Mouse (Mus musculus) lung, embryonic 14.5 days (tissue): ENCODE measurements at regions not wholly inside any gene's neighbourhood (a gene's known extent, or its start where the extent isn't known, plus 50 kb on each side); places are given as distances from the start of the nearest gene placed in this dataset.
A peak's percentile ranks its signal among the peaks of the same experiment; 100 is the strongest.

Experiments used
- ATAC-seq: fragments of 200-750 bp; cut with Nextera tagmentation; 2 replicates; pipeline ENCODE4 v1.8.0; 2017; ENCODE audit warnings: mild to moderate bottlenecking, moderate TSS enrichment, moderate library complexity; ENCODE audit not compliant: insufficient read depth
- DNase-seq: peaks from one replicate; pipeline ENCODE4 v3.0.0-alpha.2; 2015
- H3K27ac ChIP-seq: fragments of 300-500 bp; sonication (generic); 2 replicates; pipeline ENCODE4 v1.5.1; 2014; ENCODE audit warnings: low read depth, mild to moderate bottlenecking, moderate library complexity
- H3K27me3 ChIP-seq: fragments of 300-500 bp; sonication (generic); 2 replicates; pipeline ENCODE4 v1.6.1; 2014; ENCODE audit warnings: low read length, control low read depth; ENCODE audit not compliant: insufficient read depth
- H3K36me3 ChIP-seq: fragments of 300-500 bp; sonication (generic); 2 replicates; pipeline ENCODE4 v1.6.1; 2014; ENCODE audit warnings: control low read depth; ENCODE audit not compliant: insufficient read depth
- H3K4me1 ChIP-seq: fragments of 300-500 bp; sonication (generic); 2 replicates; pipeline ENCODE4 v1.6.1; 2014; ENCODE audit warnings: antibody characterized with exemption, control low read depth; ENCODE audit not compliant: insufficient read depth
- H3K4me2 ChIP-seq: fragments of 300-500 bp; sonication (generic); 2 replicates; pipeline ENCODE4 v1.6.1; 2014; ENCODE audit warnings: mild to moderate bottlenecking
- H3K4me3 ChIP-seq: fragments of 300-500 bp; sonication (generic); 2 replicates; pipeline ENCODE4 v1.5.1; 2014; ENCODE audit warnings: low read depth, low read length
- H3K9ac ChIP-seq: fragments of 300-500 bp; sonication (generic); 2 replicates; pipeline ENCODE4 v1.6.1; 2014
- H3K9me3 ChIP-seq: fragments of 300-500 bp; sonication (generic); 2 replicates; pipeline ENCODE4 v1.6.1; 2016; ENCODE audit warnings: low read depth, low read length, control low read depth
- CTCF ChIP-seq: IDR thresholded peaks from 2 replicates; pipeline ENCODE4 v1.5.1; 2016; ENCODE audit warnings: antibody characterized with exemption, low read depth
- WGBS: fragments of 180-500 bp; shearing (Covaris S2); extraction: QIAGEN DNeasy Blood & Tissue Kit; methylation state at CpG from one replicate; pipeline ENCODE4 v1.1.7; 2014; 5-methylcytosine and 5-hydroxymethylcytosine counted together

GRCm38 (mm10) chr6:94842856-94843255 lies 142.9 kb upstream of the Lrig1 start:
- Histone ChIP-seq H3K4me3 (no peak overlapping the region), H3K27me3 (no peaks in the 10 kb centered on the region), H3K36me3 (no peaks in the 10 kb centered on the region), H3K9ac (no peak overlapping the region), H3K9me3 (no peaks in the 10 kb centered on the region), H3K4me1 (0 out of 2 replicates have a peak, but pooled peaks cover 2% of the 10 kb centered on the region), H3K27ac (no peak overlapping the region), H3K4me2 (no peak overlapping the region)
- TF ChIP-seq CTCF, result no peak
- no peak for DNase-seq
- WGBS, result 79% methylated on average over 9 of the region's 9 CpGs
- ATAC-seq, result no peak

GRCm38 (mm10) chr6:94841881-94842280 lies 141.9 kb upstream of the Lrig1 start:
- WGBS, result 64% methylated on average over 5 of the region's 5 CpGs
- no peak overlapping the region for H3K27ac ChIP-seq
- no peaks in the 10 kb centered on the region for H3K36me3 ChIP-seq
- no peak for TF ChIP-seq CTCF
- ATAC-seq, result no peak
- H3K9ac ChIP-seq, result no peak overlapping the region
- no peaks in the 10 kb centered on the region for H3K9me3 ChIP-seq
- H3K27me3 ChIP-seq, result no peaks in the 10 kb centered on the region
- H3K4me1 ChIP-seq, result 0 out of 2 replicates have a peak, but pooled peaks cover 2% of the 10 kb centered on the region
- DNase-seq, result no peak
- no peak overlapping the region for H3K4me3 ChIP-seq
- H3K4me2 ChIP-seq, result no peak overlapping the region

- H3K4me3 ChIP-seq, result no peak overlapping the region
- WGBS, result 34% methylated on average over 2 of the region's 2 CpGs
These were observed 135.8 kb upstream of the Lrig1 start for GRCm38 (mm10) chr6:94835742-94836141.

GRCm38 (mm10) chr6:94834551-94834950 lies 134.6 kb upstream of the Lrig1 start:
- DNase-seq, result no peak
- ATAC-seq, result no peak
- Histone ChIP-seq H3K4me3 (no peak overlapping the region), H3K4me1 (0 out of 2 replicates have a peak, but pooled peaks cover 2% of the 10 kb centered on the region), H3K9ac (no peak overlapping the region), H3K27ac (no peak overlapping the region), H3K27me3 (no peaks in the 10 kb centered on the region), H3K4me2 (no peak overlapping the region), H3K36me3 (no peaks in the 10 kb centered on the region), H3K9me3 (no peaks in the 10 kb centered on the region)
- 66% methylated on average over 1 of the region's 1 CpGs for WGBS
- no peak for TF ChIP-seq CTCF

More at GRCm38 (mm10) chr6:94835742-94836141, 135.8 kb upstream of the Lrig1 start:
- peak; percentile 13 for DNase-seq
- Histone ChIP-seq H3K27me3 (no peaks in the 10 kb centered on the region), H3K9ac (no peak overlapping the region), H3K27ac (no peak overlapping the region), H3K4me2 (no peak overlapping the region), H3K9me3 (no peaks in the 10 kb centered on the region), H3K4me1 (0 out of 2 replicates have a peak, but pooled peaks cover 2% of the 10 kb centered on the region), H3K36me3 (no peaks in the 10 kb centered on the region)
- ATAC-seq, result no peak
- TF ChIP-seq CTCF, result no peak

- Histone ChIP-seq H3K27ac (no peak overlapping the region), H3K4me2 (no peak overlapping the region), H3K4me3 (no peak overlapping the region), H3K9ac (no peak overlapping the region), H3K27me3 (no peaks in the 10 kb centered on the region), H3K36me3 (no peaks in the 10 kb centered on the region), H3K4me1 (no peaks in the 10 kb centered on the region), H3K9me3 (no peaks in the 10 kb centered on the region)
- DNase-seq (no peak), ATAC-seq (no peak)
- TF ChIP-seq CTCF, result no peak
- 80% methylated on average over 8 of the region's 8 CpGs for WGBS
These were observed 130.8 kb upstream of the Lrig1 start for GRCm38 (mm10) chr6:94830801-94831200.

- Histone ChIP-seq H3K27me3 (no peaks in the 10 kb centered on the region), H3K9ac (no peak overlapping the region), H3K36me3 (no peaks in the 10 kb centered on the region), H3K27ac (no peak overlapping the region), H3K4me2 (no peak overlapping the region), H3K9me3 (no peaks in the 10 kb centered on the region), H3K4me1 (no peaks in the 10 kb centered on the region), H3K4me3 (no peak overlapping the region)
- DNase-seq, result no peak
- 69% methylated on average over 5 of the region's 5 CpGs for WGBS
- no peak for TF ChIP-seq CTCF
- no peak for ATAC-seq
These were observed 129.3 kb upstream of the Lrig1 start for GRCm38 (mm10) chr6:94829246-94829645.

- TF ChIP-seq CTCF, result no peak
- H3K4me2 ChIP-seq, result no peak overlapping the region
- ATAC-seq (no peak), DNase-seq (no peak)
- no peak overlapping the region for H3K27ac ChIP-seq
- no peaks in the 10 kb centered on the region for H3K4me1 ChIP-seq
- H3K9ac ChIP-seq, result no peak overlapping the region
- H3K27me3 ChIP-seq, result no peaks in the 10 kb centered on the region
- no peaks in the 10 kb centered on the region for H3K36me3 ChIP-seq
- H3K4me3 ChIP-seq, result no peak overlapping the region
- H3K9me3 ChIP-seq, result no peaks in the 10 kb centered on the region
- 79% methylated on average over 2 of the region's 2 CpGs for WGBS
These were observed 126.7 kb upstream of the Lrig1 start for GRCm38 (mm10) chr6:94826656-94827055.

GRCm38 (mm10) chr6:94818220-94818619 lies 118.3 kb upstream of the Lrig1 start:
- Histone ChIP-seq H3K4me2 (no peak overlapping the region), H3K27ac (no peak overlapping the region), H3K4me1 (peaks cover 3% of the 10 kb centered on the region; the same call in 1 of the 2 replicates), H3K9ac (no peak overlapping the region), H3K9me3 (no peaks in the 10 kb centered on the region), H3K27me3 (no peaks in the 10 kb centered on the region; the same call in 1 of the 2 replicates), H3K4me3 (no peak overlapping the region), H3K36me3 (no peaks in the 10 kb centered on the region)
- ATAC-seq (no peak), DNase-seq (no peak)
- WGBS, result 28% methylated on average over 6 of the region's 6 CpGs
- no peak for TF ChIP-seq CTCF
